Mouse (Mus musculus): ENCODE data around the gene Cavin1. TPM values are rescaled to one million over a fixed set of nuclear protein-coding genes. Genes with fewer than 3 reads are reported as not detected.
A peak's percentile ranks its signal among the peaks of the same experiment; 100 is the strongest.

Gene Cavin1
- polyA plus RNA-seq, 2 experiments from 2014 or later, result 1.8 to 3.1 TPM

DNA sequence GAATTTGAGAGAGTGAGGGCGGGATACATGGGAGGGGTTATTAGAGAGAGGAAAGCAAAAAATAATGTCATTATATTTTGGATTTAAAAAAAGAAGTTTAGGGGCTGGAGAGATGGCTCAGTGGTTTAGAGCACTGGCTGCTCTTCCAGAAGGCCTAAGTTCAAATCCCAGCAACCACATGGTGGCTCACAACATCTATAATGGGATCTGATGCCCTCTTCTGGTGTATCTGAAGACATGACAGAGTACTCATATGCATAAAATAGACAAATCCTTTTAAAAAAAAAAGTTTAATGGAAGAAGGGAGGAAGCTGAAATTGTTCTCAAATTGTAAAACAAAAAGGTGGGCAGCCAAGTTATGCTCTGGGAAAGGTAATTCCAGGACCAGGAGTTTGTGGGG, 21.1 kb downstream of the Cavin1 start:
- no peak for ATAC-seq

DNA sequence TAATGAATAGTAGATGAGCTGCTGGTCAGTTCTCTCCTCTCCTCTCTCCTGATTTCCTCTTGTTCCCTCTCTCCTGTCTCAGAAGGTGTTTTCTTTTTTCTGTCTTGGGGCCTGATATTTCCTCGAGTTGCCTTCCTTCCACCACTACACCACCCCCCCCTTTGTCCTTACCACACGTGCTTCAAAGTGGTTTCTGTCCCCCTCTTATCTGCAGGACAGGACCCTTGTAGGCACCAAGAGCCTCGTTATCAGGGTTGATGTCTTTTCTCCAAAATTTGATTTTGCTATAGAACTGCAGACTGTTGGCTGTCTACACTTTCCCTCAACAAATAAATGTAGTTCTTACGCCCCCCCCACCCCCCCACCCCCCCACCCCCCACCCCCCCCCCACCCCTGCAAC, 22.4 kb downstream of the Cavin1 start:
- ATAC-seq, result no peak

DNA sequence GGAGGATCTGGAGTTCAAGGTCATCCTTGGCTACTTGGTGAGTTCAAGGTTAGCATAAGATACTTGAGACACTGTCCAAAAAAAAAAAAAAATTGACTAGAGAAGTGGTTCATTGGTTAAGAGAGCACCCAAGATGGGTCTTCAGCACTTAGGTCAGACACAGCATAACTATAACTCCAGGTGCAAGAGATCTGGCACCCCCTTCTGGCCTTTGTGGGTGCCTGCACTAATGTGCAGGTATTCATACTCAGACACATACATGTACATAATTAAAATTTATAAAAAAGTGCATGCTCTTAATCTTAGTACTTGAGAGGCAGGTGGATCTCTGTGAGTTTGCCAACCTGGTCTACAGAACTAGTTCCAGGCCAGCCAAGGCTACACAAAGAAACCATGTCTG, 23.1 kb downstream of the Cavin1 start:
- no peak for ATAC-seq

DNA sequence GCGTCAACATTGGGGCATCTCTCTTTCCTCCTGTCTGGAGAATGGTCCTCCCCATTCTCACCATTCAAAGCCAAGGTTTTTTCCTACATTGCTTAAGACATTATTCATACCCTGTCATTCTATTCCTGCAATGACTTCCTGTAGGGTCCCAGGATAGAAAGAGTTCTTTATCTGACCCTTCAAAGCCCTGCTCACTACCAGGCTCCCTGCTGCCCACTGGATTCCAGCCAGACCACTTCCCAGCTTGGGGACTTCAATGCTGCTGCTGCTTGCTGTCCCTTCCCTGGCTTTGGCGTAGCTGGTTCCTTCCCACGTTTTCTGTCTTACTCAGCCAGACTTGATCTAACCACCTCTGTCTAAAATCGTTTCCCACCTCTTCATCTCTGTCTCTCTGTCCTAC, 23.8 kb downstream of the Cavin1 start:
- no peak for ATAC-seq

DNA sequence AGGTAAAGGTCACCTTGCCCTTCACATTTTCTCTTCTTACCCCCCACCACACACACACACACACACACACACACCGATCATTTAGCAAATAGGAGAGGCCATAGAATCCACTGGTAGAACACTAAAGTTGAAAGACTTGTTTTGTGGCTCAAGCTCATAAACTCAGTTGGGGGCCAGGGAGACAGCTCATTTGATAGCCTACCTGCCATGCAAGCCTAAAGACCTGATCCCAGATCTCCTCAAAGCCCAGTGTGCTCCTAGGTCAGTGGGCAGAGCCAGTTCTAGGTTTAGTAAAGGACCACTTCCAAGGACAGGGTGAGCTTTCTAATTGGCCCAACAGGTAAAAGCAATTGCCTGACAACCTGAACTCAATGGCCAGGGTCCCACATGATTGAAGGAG, 28.3 kb downstream of the Cavin1 start:
- ATAC-seq, result no peak

DNA sequence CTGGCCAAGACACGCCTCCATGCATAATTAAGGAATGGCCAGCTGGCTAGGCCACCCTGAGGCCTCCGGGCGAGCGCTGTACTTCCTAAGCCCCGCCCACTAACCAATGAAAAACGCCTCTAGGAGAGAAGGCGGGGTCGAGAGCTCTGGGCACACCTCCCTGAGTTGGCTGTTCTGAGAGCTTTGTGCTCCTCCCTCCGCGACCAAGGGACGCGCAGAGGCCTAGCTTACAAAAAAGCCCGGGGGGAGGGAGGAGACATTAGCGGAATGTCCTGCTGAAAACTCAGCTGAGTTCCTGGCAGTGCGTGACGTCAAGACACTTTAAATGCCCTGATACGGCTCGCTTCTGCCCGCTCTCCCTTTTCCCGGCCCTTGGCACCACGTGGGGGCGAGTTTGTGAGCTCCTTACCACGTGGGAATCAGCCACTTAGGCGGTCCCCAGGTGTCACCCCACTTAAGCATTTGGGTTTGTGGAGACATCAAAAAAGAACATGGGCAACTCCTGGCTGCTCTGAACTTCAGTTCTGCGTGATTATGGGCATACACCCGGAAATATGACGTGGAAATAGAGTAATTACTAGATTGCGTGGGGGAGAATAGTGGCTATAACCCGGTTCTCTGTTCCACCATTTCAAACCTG, 31.1 kb downstream of the Cavin1 start, which contains the start of gene Stat3:
Gene Stat3 (minus strand): TSS at position 29 of the 640 bp plus-strand sequence.
- ATAC-seq, result peak; percentile 80

DNA sequence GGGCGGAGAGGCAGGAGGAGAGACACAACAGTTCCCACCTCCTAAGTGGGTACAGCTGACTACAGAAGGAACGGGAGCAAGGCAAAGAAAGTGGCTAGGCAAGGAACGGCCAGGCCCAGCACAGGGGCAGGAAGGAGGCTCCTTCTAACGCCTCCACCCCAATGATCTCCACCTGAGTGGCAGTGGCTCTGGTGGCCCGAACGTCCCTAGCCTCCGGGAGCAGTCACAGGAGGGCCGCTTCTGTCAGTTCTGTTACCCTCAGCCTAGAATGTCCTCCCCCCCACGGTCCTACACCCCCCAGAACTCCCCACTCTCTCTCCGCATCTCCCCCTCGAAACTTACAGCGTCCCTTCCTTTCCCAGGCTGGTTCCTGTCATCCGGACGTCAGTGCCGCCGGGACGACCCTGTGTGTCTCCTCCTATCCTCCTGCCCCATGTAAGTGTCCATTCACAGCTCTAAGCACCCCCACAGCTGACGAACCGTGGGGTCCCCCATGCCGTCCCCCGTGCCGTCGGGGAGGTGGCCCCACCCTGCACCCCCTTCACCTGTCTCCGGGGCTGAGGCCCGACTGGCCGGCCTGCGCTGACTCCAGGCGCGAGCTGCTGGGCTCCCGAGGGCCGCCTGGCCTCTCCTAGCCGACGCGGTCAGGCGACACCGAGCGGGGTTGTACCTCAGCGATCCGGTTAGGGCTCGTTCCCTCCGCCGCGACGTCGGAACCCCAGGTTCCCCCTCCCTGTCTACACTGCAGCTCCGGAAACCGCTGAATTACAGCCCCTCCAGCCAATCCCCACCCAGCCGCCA, 31.8 kb downstream of the Cavin1 start:
- ATAC-seq, result no peak

DNA sequence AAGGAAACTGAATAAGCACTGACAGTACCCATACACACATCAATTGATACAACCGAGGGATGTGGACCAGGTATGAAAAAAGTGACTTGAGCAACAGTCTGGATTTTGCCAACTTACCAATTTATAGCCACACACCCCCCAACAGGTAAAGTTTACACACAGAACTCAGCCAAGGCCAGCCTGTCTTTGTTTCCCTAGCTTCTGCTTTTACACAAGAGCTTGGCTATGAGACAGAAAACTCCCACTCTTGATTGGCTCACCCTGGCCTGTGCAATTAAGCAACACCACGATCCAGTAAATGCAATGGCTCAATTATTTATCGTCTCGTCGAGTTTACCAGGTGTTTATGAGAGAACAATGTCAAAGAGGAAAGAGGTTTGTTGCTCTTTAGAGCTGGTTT, 32.6 kb downstream of the Cavin1 start:
- no peak for ATAC-seq

DNA sequence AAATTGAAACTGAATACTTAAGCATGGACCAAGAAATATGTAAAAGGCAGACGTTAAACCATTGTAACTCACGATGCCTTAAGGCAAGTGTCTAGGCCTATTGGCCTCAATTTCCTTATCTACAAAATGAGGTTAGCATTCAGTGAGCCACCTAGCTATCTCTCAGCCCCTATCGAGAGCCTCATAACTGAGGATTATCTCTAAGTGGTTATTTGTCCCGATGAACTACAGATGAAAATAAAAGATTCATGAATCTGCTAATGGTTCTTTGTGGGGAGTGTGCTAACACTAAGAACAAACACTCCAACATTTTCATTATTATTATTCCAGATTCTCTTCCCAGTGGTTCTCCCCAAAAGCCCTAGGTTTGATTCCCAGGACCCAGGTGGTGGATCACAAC, 33.4 kb downstream of the Cavin1 start:
- ATAC-seq, result no peak

DNA sequence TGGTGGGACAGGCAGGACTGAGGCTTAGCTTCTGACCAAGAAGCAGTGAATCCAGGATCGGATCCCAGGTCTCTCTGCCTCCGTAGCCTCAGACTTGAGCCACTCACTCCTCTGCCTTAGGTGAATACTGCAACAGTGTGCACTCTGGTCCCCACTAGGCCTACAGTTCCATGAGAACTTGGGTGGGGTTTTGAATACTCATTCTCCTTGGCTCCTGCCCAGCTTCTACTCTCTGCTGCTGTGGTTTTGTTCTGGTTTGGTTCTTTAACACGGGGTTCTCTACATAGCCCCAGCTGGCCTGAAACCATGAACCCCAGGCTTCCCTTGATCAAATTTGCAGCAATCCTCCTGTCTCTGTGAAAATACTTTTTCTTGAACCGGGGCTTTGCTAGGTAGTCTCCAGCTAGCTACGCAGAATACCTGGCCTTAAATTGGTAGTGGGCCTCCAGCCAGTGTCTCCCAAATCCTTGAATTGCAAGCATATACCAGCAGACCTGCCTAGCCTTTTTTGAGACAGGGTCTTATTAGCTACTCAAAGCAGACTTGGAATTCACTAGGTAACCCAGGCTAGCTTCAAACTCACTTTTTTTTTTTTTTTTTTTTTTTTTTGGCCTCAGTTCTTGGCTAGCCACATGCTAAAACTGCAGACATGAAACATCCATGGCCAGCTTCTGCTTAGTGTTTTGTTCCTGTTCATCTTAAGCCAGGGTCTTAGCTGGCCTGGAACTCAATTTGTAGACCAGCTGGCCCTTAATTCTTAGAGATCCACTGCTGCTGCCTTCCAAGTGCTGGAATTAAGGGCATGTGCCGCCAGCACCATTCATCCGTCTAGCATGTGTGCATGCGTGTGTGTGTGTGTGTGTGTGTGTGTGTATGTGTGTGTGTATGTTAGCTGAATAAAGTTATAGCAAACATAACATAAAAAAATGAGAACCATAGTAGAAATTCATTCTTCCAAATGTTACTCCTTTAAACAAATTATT, 35.0 kb downstream of the Cavin1 start:
- ATAC-seq, result no peak

DNA sequence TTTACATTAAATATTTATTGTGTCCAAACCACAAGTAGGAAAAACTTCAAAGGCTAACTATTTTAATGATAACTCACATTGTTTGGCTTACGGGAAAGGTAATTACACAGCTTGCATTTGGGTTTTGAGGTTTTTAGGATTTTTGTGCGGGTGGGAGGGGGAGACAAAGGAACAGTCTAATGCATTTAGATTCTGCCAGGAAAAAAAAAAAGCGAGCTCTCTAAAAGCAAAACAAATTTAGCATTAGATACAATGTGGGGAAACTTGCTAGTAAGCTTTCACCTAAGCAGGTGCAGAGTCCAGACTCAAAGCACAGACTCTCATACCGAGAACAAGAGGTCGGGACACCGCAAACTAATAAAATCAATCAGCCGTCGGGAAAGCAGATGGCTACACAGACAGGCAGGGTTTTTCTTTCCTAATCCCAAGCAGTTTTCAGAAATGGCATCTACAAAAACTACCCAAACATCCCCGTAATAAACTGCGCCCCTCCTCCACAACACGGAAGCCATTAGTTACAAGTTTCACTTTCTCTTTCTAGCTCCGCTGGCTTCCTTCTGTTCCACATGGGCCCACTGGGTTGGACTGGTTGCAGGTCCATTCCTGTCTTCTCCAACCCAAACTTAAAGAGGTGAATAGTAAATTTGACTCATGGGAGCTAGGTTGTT, 39.3 kb downstream of the Cavin1 start:
- ATAC-seq, result peak; percentile 91

DNA sequence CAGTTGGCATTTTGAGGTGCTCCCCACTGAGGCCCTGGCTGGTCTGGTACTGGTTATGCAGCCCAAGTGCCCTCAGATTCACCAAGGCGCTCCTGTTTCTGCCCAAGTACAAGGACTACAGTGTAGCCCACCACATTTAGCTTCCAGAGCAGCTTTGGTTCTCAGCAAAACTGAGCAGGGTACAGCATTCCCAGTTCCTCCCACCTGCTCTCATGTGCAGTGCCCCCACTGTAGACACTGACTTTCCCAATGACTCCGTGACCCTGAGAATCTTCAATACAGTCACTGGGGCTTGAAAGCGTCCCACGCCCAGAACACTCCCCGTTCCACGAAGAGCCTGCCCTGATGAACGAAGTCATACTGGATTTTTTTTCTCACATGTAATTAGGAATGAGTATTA, 40.1 kb downstream of the Cavin1 start:
- no peak for ATAC-seq

DNA sequence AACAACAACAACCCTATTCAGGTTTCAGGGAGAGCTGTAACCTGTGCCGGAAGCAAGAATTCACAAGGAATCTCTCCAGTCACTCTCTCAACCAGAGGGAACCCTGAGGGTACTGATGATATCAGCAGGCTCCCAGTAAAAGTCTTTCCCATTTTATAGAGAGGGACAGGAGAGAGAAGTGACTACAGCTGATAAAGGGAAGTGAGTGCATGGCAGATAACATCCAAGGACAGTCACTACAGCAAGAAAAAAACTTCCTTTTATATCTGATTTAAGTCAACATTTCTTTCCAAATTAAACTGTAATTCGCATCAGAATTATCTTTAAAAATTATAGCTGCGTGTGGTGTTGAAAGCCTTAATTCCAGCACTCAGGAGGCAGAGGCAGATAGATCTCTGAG, 43.3 kb downstream of the Cavin1 start:
- no peak for ATAC-seq

DNA sequence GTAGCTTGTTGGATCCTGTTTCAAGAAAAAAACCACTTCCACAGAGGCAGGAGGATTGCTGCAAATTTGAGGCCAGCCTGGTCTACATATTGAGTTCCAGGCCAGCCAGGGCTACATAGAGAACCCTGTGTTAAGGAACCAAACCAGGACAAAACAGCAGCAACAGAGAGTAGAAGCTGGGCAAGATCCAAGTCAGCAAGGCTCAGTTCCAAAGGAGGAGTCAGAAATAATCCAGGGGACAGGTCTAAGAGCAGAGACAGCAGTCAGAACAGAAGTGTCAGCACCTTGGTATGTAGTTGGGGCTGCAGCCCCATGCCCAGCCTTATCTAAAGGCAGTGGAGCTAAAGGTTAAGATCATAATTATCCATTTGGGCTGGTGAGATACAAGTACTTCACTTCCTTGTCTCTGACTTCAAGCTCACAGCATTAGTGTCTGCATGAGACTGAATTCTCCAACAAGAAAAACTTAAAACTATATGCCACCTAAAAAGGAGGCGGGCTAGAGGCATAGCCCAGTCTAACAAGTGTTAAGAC, 46.2 kb downstream of the Cavin1 start:
- no peak for ATAC-seq

DNA sequence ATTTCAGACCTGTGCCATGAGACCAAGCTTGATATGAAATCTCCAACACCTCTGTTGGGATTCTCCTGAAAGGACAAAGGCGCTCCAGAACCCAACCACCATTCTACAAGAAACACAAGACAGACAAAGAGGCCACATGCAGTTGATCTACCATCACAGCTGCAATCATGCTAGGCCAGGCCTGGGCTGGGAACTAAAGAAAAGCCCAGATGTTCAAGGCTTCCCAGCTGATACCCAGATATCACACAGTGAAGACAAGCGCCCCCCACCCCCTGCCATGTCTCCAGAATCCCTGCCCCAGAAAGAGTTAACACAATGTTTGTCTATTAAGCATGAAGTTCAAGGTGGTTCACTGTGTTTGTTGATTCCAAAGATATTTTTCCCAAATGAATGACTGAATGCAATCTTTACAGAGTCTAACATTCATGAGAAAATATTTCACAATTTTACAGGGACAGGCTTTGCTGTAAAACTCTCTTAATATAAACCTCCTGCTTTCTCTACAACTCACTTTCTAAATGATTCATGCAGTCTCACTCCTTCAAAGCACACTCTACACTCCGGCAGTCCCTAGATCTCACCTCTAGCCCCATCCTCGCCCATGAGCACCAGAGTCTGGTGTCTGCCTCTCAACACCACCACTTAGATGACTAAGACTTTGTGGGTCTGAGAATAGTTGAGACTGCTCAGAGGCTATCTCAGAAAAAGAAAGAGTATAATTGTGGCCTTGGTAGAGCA, 49.6 kb downstream of the Cavin1 start:
- ATAC-seq, result peak; percentile 45

DNA sequence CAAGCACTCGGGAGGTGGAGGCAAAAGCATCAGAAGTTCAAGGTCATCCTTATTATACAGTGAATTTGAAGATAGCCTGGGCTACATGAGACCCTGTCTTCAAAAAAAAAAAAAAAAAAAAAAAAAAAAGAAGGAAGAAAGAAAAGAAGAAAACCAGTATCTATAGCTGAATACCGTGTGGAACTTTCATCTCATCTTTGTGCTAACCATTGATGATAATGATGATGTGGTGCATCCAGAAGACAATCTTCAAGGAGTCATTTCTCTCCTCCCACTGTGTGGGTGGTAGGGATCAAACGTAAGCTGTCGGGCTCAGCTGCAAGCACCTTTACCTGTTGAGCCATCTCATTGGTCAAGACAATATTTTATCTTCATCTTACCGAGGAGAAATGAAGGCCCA, 52.7 kb downstream of the Cavin1 start:
- ATAC-seq, result no peak

DNA sequence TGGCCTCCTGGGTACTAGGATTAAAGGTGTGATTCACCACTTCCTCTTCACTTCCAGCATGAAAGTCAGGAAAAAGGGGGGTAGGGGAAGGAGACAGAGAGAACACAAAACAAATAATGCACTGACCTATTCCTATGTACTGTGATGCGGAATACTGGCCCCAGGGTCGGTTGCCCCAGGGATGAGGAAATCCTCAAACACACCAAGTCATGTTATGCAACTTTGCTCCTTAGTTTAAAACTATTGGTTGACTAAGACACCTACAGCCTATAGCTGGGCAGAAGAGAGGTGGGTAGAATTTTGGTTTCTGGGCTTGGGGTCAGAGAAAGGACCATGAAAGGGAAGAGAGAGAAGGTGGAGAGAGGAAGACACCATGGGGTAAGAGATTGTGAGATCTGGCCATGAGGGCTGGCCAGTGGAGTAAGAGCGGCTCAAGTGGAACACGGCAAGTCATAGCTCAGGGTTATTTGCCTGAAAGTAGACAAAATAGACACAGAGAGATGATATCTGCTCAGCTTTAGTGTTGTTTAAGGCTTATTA, 54.2 kb downstream of the Cavin1 start:
- ATAC-seq, result no peak

DNA sequence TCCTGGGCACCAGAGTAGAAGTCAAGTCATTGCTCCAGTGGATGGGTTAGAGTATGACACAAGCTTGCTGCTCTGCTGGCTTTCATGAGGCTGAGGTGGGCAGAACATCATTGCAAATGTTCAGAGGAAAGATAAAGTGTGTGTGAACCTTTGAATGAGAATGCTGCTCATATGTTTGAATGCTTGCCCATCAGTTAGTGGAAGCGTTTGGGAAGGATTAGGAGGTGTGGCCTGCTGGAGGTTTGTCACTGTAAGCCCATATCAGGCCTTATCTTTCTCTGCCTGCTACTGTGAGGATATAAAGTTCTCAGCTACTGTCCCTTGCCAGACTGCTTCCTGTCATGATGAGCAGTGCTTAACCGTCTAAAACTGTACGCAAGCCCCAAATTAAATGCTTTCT, 55.6 kb downstream of the Cavin1 start:
- no peak for ATAC-seq

DNA sequence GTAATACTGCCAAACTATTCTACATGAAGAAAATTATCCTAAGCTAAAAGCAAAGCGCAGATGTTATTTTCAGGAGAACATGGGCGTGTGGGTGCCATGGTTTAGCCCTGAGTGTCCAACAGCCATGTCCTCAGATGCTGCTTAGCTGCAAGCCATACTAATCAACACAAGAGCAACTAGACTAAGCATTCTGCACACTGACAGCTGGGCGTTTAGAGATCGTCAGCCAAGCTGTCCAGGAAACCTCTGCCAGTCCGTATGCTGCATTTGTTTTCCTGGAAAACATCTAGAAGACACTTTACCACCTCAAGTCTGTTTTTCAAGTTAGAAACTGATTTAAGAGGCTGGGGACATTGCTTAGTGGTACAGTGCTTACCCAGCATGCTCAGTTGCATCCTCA, 56.3 kb downstream of the Cavin1 start:
- ATAC-seq, result no peak

DNA sequence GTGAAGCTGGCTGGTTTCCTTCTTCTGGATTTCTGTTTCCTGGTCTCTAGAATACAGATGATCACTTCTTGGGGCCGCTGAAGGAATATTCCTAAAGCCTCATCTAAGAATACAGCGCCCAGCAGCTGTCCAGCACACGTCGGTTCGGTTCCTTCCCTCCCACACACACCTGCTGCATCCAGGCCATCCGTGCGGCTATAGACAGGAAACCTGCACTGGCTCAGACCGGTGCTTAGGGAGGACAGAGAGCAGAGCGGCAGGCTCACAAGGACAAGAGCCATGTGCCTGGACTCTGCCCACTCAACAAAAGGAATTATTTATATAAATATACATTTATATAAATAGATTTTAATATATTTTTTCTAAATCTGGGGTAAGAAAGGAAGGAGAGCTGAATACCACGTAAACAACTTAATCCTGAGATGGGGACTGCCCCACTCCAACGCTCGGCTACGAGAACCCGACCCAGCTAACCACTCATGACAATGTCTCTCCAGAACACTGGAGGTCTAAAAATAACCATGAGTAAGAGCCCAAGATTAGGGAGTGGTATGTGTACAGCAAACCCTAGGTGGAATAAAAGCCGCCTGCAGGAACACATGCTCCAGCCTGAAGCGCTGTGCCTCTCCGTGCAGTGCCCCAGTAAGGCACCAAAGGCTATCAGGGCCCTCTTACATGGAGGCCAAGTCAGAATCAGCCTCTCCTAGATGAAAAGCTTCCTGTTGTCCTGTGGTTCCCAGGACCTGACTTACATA, 58.1 kb downstream of the Cavin1 start:
- ATAC-seq, result peak; percentile 92

DNA sequence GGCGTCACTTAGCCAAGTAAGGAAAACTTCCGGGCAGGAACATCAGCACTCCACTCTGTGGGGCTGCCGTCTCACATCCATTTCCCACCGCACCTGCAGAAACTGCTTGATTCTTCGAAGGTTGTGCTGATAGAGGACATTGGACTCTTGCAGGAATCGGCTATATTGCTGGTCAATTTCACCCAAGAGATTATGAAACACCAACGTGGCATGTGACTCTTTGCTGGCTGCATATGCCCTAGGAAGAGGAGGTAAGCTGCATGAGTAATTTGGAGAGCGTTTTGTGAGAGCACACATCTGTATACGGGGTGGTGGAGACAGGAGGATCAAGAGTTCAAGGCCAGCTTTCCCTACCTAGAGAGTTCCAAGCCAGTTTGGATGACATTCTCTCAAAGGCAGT, 62.1 kb downstream of the Cavin1 start:
- ATAC-seq, result no peak

Measured in CD4-positive, CD25-positive, alpha-beta regulatory T cell, adult 4 months (primary cell).